Mouse (Mus musculus) spleen, adult 2 months (tissue): ENCODE measurements at regions not wholly inside any gene's neighbourhood (a gene's known extent, or its start where the extent isn't known, plus 50 kb on each side); places are given as distances from the start of the nearest gene placed in this dataset.

ENCODE experiments used
- DNase-seq, 2 experiments: peaks; one replicate each; pipeline versions ENCODE4 v3.0.0 to v3.0.0-alpha.2; 2012 to 2021; ENCODE audit warnings: low spot score in 2 of 2, low read depth in 1 of 2
- H3K27ac ChIP-seq: fragments of 200-500 bp; 2 replicates; pipeline ENCODE4 v1.5.1; 2012; ENCODE audit warnings: low read length, inconsistent platforms; ENCODE audit not compliant: insufficient read depth
- H3K27me3 ChIP-seq: fragments of 200-500 bp; 2 replicates; pipeline ENCODE4 v1.6.1; 2012; ENCODE audit warnings: mild to moderate bottlenecking, moderate library complexity, low read length, inconsistent platforms; ENCODE audit not compliant: control insufficient read depth, insufficient read depth
- H3K36me3 ChIP-seq: fragments of 200-500 bp; 2 replicates; pipeline ENCODE4 v1.6.1; 2012; ENCODE audit warnings: mild to moderate bottlenecking, low read length, inconsistent platforms; ENCODE audit not compliant: control insufficient read depth, insufficient read depth
- H3K4me1 ChIP-seq: fragments of 200-500 bp; 2 replicates; pipeline ENCODE4 v1.6.1; 2011; ENCODE audit warnings: inconsistent platforms; ENCODE audit not compliant: control insufficient read depth, insufficient read depth, insufficient read length
- H3K4me3 ChIP-seq: fragments of 200-500 bp; 2 replicates; pipeline ENCODE4 v1.5.1; 2011; ENCODE audit warnings: mild to moderate bottlenecking, inconsistent platforms; ENCODE audit not compliant: insufficient read depth, insufficient read length; ENCODE audit errors: extremely low read depth
- CTCF ChIP-seq: fragments of 200-500 bp; IDR thresholded peaks from 2 replicates; pipeline ENCODE4 v1.5.1; 2011; ENCODE audit warnings: mild to moderate bottlenecking, inconsistent platforms; ENCODE audit not compliant: insufficient read depth, insufficient read length, insufficient replicate concordance; ENCODE audit errors: extremely low read depth
- POLR2A ChIP-seq: fragments of 200-500 bp; IDR thresholded peaks from 2 replicates; pipeline ENCODE4 v1.6.1; 2011; ENCODE audit warnings: low read depth, low read length, inconsistent platforms
- WGBS: fragments of 180-500 bp; shearing (Covaris S2); methylation state at CpG from one replicate; pipeline ENCODE4 v1.1.7; 2018; 5-methylcytosine and 5-hydroxymethylcytosine counted together

GRCm38 (mm10) chr1:124630084-124630483 is 584.7 kb upstream of the Dpp10 start:
- Histone ChIP-seq H3K36me3 (no peaks in the 10 kb centered on the region), H3K4me1 (no peaks in the 10 kb centered on the region), H3K4me3 (no peak overlapping the region), H3K27ac (no peak overlapping the region), H3K27me3 (no peaks in the 10 kb centered on the region)
- DNase-seq, result no peak
- TF ChIP-seq POLR2A (no peak), CTCF (no peak)

GRCm38 (mm10) chr1:124584620-124585019 is 539.3 kb upstream of the Dpp10 start:
- no peaks in the 10 kb centered on the region for H3K4me1 ChIP-seq
- no peak overlapping the region for H3K27ac ChIP-seq
- H3K4me3 ChIP-seq, result no peak overlapping the region
- H3K36me3 ChIP-seq, result no peaks in the 10 kb centered on the region
- WGBS, result 52% methylated on average over 1 of the region's 1 CpGs
- no peak for DNase-seq
- H3K27me3 ChIP-seq, result no peaks in the 10 kb centered on the region
- no peak for TF ChIP-seq CTCF
- TF ChIP-seq POLR2A, result no peak
